In the genomic region with DNA sequence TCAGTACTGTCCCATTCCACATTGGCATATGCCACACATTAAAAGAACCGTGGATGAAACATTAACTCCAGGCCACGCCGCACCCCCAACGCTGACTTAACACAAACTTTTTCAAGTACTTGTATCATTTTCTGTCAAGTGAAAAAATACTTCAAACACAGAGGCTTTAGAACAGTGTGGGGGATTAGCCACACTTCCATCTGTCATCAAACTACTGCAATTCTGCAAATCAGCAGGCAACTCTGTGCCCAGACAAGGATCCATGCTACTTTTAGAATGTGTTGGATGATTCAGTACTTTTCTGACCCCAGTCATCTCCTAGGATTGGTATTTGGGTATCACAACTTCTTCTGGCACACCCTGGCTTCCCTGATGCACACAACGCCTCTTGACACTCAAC, we compare ENCODE assay signal across 14 mouse cellular contexts.
DNase-seq lines count a peak whose midpoint lies in the region.
"Had no signal": no experiment of that assay in that cellular context is flagged by ENCODE, and none has a peak within 500 bp of the region (broad histone marks: within the 10 kb centered on the region; RNA-seq: fewer than 3 reads in every experiment).

No protein-coding gene starts in this region.

- DNase-seq in heart, adult 11 months: peak; percentile 66
- DNase-seq in heart, postnatal 14 days: no peak
- peak; percentile 30 for DNase-seq in layer of hippocampus, adult 9-11 months
- no peak for DNase-seq in layer of hippocampus, adult 9-10 months (ENCODE audit: low spot score)
- peak; percentile 28 for DNase-seq in right cerebral cortex, adult 18-20 months
- DNase-seq in right cerebral cortex, postnatal 4 days: no peak
- DNase-seq in gastrocnemius, postnatal 4 days (ENCODE audit: low spot score in 2 of 2): no peak
- DNase-seq: adrenal gland, adult 2 months; adrenal gland, postnatal 25 days; cerebellum, adult 2 months; cerebellum, postnatal 10 days; forebrain, postnatal 0 days; gastrocnemius, postnatal 36 days; heart, adult 2 months had no signal

- intact Hi-C loops in heart, postnatal 14 days (cut with DNase I): no loop called here

Comparison
In these comparisons a context has a peak if more than half of its experiments do, and no peak if none do; other contexts are left out.
1. DNase-seq: peak in heart, adult 11 months (single experiment), layer of hippocampus, adult 9-11 months (single experiment) and right cerebral cortex, adult 18-20 months (single experiment); none in heart, postnatal 14 days (0 of 2), layer of hippocampus, adult 9-10 months (single experiment), right cerebral cortex, postnatal 4 days (single experiment) and gastrocnemius, postnatal 4 days (0 of 2).